In the genomic region with DNA sequence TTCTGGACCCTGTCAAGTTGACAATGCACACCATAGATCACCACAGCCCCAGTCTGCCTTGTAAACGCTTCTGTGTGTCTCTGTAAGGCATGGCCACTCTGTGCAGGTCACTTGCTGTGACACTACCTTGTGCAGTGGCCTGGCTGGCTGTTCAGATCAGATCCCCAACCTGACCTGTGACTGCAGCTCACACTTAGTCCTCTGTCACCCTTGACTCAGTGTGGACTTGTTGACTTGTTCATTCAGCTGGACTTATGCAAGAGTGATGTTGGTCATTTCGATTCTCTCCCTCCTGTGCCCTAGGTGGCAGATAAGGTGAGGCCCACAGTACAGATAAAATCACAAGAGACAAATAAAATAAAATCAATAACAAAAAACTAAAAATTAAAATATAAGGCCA, we compare ENCODE assay signal across 19 mouse cellular contexts. TPM values are rescaled to one million over a fixed set of nuclear protein-coding genes. Genes with fewer than 3 reads are reported as not detected.
"Had no signal": no experiment of that assay in that cellular context is flagged by ENCODE, and none has a peak within 500 bp of the region (broad histone marks: within the 10 kb centered on the region; RNA-seq: fewer than 3 reads in every experiment).

No protein-coding gene starts in this region.

- H3K9ac ChIP-seq: lung, embryonic 15.5 days; midbrain, embryonic 13.5 days; midbrain, embryonic 15.5 days; neural tube, embryonic 12.5 days; stomach, embryonic 15.5 days had no signal

- DNase-seq: lung, adult 2 months; lung, postnatal 14 days; lung, postnatal 36 days; right cerebral cortex, postnatal 14 days; thymus, adult 2 months; thymus, postnatal 25 days; thymus, postnatal 4 days had no signal

- H3K27ac ChIP-seq: lung, embryonic 15.5 days; macrophage; midbrain, embryonic 13.5 days; midbrain, embryonic 15.5 days; neural tube, embryonic 12.5 days; stomach, embryonic 15.5 days; stomach, postnatal 0 days had no signal

- H3K9me3 ChIP-seq: lung, embryonic 15.5 days; megakaryocyte, embryonic 14.5 days; midbrain, embryonic 13.5 days; midbrain, embryonic 15.5 days; neural tube, embryonic 12.5 days; stomach, embryonic 15.5 days had no signal

- H3K4me1 ChIP-seq: lung, embryonic 15.5 days; midbrain, embryonic 15.5 days; stomach, embryonic 15.5 days had no signal

- H3K4me2 ChIP-seq: lung, embryonic 15.5 days; midbrain, embryonic 11.5 days; midbrain, embryonic 13.5 days; midbrain, embryonic 15.5 days; neural tube, embryonic 12.5 days; stomach, embryonic 15.5 days had no signal

- H3K27me3 ChIP-seq: midbrain, embryonic 13.5 days; midbrain, embryonic 15.5 days; stomach, embryonic 15.5 days had no signal

- ATAC-seq: lung, postnatal 0 days; midbrain, embryonic 13.5 days; midbrain, embryonic 15.5 days had no signal

- H3K4me3 ChIP-seq: lung, embryonic 15.5 days; megakaryocyte, embryonic 14.5 days; midbrain, embryonic 13.5 days; midbrain, embryonic 15.5 days; neural tube, embryonic 12.5 days; stomach, embryonic 15.5 days had no signal

- H3K36me3 ChIP-seq: lung, embryonic 15.5 days; midbrain, embryonic 13.5 days; midbrain, embryonic 15.5 days; neural tube, embryonic 12.5 days; stomach, embryonic 15.5 days had no signal

RNA-seq across cellular contexts. Expression of gene Snhg11, which starts 34.1 kb away (rescaled TPM):
- total RNA-seq: monocyte, adult 5-6 weeks; neutrophil, adult 5-6 weeks had no signal
